Mouse (Mus musculus) testis, postnatal 10 days (tissue): ENCODE data around the gene BC004004.
A peak's percentile ranks its signal among the peaks of the same experiment; 100 is the strongest.
"Not testable (repeated sequence)": the region's sequence is repeated elsewhere in the genome, so short reads cannot be mapped to it uniquely, and the experiment has no call there.

ENCODE experiments used
- DNase-seq: peaks from one replicate; pipeline ENCODE4 v3.0.0; 2021; ENCODE audit warnings: low spot score

Gene BC004004

DNA sequence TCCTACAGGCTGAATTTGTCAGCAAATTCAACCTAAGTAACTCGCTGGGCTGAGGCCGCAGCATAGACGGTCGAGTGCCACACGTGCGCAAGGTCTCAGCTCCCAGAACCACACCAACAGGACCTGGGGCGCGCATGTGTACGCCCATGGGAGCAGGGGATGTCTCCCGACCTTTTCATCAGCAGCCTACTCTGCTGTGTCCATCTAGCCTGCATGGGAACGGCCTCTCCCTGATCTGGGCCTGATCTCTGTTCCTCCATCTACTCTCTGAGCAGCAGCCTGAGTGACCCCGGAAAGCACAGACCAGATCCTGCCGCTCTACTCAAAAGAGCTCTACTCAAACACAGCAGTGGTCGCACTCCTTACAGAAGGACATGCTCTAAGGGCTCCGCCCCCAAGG is 8.1 kb upstream of the BC004004 start:
- no peak for DNase-seq

DNA sequence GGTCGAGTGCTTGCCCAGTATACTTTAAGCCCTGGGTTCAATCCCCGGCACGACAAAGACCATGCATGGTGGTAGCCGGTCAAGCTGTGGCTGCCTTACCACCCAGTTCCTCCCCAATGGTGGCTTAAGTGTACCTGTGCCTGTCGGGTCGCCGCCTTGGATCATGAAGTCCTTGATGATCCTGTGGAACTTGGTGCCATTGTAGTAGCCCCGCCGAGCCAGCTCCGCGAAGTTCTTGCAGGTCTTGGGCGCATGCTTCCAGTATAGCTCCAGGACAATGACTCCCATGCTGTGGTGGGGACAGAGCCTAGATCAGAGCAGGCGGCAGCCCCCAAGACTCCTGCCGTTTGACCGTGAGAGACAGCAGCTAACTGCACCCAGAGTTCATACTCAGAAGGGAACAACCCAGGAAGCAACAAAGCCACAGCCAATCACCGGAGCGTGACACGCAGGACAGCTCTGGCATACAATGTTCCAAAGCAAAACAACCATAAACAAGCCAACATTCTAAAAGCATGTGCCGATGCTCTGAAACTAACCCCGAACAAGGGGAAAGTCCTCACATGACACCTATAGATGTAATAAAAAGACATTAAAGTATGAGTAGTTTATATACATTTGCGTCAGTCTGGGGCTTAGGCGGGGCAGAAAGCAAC is 6.9 kb upstream of the BC004004 start:
- no peak for DNase-seq

DNA sequence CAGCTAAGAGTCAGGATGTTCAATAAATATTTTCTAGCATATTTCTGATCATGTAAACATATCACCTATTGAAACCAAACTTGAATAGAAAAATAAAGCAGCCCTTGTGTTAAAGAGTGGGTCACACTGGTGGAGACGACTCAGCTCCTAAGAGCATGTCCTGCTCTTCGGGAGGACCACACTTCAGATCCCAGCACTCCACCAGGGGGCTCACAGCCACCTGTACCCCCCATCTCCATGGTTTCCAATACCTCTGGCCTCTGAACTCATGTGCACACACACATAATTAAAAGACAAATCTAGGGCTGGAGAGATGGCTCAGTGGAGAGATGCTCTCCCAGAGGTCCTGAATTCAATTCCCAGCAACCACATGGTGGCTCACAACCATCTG is 6.3 kb upstream of the BC004004 start:
- no peak for DNase-seq

DNA sequence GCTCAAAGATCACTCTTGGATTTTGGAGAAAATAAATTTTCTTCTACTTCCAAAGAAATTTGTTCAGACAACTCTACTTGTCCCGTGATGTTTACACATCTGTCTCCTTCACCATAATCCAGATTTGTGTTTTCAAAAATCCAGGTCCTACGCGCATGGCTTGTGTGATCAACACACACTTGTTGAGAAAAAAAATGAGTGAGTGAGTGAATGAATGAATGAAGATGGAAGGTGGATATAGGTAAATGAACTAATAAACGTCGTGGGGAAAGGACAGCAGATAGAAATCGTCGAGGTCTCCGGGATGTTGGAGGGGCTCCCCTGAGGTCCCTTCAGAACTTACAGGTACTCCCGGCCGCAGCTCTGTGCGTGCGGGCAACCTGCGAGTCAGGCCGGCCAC is 5.2 kb upstream of the BC004004 start:
- no peak for DNase-seq

DNA sequence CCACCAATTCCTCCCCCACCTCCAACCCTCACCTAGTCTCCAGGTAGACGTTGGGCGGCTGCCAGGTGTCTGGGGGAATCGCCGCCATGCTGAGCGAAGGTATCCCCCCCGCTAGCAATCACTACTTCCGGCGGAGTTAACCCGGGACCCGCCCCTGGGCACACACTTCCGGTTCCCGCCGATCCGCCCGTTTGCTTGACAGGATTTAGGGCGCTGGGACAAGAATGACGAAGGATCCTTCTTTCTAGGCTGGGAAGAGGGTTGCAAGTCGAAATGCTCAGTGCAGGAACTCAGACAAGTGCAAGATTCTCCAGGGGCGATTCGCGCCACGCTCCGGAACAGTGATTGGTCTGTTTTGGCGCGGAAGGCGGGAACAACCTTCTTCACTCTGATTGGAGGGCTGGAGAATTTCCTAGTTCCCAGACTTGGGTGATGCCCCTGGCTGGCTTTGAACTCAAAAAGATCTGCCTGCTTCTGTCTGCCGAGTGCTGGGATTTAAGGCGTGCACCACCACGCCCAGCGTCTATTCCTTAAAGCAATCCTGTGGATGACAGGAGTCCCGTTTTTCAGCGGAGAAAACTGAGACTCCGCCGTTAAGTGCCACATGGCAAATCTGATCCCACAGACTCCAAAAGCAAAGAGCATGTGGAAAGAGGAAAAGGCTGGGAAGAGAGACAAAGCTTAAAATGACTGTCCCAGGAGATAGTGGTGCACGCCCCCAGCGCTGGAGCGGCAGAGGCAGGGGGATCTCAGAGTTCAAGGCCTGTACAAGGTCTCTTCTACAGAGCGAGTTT is 4.6 kb upstream of the BC004004 start, which contains the start of gene Ppil1:
Gene Ppil1, minus strand, starts transcription at position 347 of the 794 bp plus-strand sequence.
- DNase-seq, result peak; percentile 91

DNA sequence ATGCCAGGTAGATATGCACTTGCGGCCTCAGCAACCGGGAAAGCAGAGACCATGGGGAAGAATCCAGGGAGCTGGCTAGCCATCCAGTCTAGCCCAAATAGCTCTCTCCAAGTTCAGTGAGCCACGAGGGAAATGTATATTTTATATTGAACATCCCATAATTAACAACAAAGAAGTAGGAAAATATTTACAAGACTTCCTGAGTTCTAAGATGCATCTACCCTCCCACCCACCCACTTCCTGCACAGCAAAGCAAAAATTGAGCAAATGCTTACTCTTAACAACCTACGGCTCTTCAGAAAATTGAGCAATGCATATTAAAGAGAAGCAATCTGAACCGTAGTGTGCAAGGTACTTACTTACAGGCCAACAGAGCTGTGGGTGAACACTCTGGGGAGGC is 3.8 kb upstream of the BC004004 start:
- no peak for DNase-seq

DNA sequence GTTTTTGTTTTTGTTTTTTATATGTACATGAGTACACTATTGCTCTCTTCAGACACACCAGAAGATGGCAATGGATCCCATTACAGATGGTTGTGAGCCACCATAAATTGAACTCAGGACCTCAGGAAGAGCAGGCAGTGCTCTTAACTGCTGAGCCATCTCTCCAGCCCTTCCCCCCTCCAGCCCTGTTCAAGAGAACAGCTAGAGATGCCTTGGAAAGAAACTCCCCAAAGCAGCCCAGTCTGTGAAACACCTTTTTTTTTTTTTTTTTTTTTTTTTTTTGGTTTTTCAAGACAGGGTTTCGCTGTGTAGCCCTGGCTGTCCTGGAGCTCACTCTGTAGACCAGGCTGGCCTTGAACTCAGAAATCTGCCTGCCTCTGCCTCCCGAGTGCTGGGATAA is 1.5 kb upstream of the BC004004 start:
- not testable (repeated sequence) for DNase-seq

DNA sequence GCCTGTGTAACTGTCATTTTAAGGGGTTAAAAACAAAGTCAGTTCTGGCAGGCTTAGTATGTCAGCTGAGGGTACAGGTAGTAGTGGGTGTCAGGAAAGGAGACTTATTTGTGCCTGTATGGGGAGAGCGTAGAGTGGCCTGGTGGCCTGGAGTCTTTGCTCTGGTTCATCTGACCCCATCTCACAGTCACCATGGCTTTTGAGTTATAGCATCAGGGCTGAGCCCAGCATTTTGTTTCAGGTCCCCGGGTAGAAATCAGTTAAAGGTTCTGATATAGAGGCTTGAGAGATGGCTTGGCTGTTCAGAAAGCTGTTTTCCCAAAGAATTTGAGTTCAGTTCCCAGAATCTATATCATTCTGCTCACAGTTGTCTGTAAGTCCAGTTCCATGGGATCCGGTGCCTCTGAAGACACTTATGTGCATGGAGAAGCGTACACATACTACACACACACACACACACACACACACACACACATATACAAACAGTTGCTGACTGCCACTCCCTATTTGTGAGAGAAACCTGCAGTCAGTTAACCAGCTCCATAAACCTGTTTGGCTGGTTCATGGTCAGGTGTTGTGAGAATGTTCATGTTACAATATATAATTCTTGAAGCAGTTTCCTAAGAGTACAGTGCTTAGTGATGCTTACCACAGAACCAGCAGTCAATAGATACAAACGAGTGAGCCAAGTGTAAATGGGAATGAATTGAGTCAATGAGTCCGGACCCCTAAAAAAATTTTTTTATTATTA is 482 bp upstream of the BC004004 start:
- DNase-seq, result no peak

DNA sequence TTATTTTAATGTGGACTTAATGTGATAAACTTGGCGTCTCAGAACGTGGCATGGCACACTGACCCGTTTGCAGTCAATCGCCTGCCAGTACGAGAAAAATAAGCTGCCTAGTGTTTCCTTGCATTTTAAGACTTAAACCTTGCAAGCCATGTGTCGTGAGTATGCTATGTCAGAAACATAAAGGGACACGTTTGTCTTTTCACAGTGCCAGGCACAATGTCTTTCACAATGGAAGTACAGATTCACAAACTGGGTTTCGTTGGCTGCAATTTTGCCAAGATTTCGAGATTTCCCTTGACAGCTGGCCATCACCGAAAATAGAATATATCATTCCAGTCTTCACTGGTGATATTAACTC is 740 bp downstream of the BC004004 start:
- no peak for DNase-seq

DNA sequence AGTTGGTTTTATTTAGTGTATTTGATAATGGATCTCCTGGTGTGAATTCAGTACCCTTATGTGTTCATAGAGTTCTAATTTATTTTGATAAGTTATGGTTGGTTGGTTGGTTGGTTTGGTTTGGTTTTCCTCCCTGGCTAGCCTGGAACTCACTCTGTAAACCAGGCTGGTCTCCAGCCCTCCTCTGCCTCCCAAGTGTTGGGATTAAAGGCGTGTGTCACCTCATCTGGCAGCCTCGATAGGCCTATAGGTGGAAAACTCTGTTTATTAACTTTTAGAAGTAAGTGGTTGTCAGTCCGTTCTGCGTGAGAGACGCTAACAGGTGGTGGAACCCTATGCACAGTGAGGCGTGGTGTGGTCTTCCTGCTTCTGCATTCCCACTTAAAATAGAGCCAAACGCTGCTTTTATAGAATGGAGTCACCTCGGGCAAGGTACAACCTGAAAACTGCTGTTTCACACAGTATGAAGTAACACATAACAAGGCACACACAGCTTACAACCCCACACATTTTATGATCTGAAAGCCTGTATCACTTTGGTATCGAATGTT is 1.6 kb downstream of the BC004004 start:
- no peak for DNase-seq

DNA sequence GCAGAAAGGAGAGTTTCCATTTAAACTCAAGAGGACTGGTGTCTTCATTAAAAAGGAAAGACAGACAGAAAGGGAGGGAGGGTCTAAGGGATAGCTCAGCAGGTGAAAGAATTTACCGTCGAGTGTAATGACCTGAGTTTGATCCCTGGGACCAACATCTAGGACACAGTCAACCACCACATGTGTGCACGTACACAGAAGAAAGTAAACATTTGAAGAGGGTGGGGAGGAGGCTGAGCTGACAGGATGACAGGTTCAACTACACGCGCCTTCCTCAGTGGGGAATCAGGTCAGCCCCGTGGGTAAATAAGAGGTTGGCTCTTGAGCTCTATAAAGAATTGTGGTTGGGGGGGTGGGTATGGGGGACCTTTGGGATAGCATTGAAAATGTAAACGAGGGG is 4.6 kb downstream of the BC004004 start:
- no peak for DNase-seq

DNA sequence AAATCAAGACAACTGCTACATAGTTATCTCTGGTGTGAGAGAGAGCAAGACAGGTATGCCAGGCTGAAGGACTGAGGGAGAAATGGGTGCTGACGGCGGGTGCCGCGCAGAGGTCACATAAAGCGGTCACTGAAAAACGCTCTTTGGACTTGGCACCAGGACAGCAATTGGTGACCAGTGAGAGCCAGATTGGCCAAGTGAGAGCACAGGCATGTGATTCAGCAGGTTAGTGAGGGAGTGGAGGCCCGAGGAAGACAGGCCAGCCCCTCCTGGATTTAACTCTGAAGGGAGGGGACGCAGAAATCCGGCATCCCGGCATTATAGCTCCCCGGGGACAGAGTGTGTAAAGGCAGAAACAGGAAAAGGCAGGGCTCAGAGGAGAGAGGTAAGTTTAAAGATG is 5.3 kb downstream of the BC004004 start:
- DNase-seq, result no peak

DNA sequence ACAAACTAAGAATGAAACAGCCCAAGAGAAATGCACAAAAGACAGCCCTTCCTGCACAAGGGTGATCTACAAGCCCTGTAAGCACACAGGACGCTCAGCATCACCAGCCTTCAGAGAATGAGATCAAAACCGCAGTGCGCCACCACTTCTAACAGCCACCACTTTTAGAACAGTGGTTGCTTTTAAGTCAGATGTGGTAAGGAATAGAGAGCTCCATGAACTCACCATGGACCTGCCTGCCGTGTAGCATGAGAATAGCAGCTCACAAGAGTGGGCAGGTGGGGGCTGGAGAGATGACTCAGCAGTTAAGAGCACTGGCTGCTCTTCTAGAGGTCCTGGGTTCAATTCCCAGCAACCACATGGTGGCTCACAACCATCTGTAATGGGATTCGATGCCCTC is 11.8 kb downstream of the BC004004 start:
- DNase-seq, result no peak

DNA sequence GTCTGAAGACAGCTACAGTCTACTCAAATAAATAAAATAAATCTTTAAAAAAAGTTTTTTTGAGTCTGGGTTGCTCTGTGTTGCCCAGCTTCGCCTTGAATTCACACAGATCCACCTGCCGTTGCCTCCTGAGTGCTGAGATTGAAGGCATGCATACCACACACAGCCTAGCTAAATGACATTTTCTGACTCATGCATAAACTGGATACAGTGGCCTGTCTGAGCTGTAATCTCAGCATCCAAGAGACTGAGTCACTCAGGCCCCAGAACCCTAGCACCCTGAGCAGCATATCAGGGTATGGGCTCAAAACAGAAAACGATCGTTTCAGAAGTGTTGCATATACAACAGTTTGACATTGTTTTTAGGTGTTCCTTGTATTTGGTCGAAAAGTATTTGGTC is 13.0 kb downstream of the BC004004 start:
- no peak for DNase-seq

GRCm38 (mm10) chr17:29282216-29282952 is 13.8 kb downstream of the BC004004 start:
- no peak for DNase-seq

- DNase-seq, result no peak
Observed at GRCm38 (mm10) chr17:29291793-29292192, 23.2 kb downstream of the BC004004 start.

GRCm38 (mm10) chr17:29292996-29293395 is 24.4 kb downstream of the BC004004 start:
- no peak for DNase-seq

DNA sequence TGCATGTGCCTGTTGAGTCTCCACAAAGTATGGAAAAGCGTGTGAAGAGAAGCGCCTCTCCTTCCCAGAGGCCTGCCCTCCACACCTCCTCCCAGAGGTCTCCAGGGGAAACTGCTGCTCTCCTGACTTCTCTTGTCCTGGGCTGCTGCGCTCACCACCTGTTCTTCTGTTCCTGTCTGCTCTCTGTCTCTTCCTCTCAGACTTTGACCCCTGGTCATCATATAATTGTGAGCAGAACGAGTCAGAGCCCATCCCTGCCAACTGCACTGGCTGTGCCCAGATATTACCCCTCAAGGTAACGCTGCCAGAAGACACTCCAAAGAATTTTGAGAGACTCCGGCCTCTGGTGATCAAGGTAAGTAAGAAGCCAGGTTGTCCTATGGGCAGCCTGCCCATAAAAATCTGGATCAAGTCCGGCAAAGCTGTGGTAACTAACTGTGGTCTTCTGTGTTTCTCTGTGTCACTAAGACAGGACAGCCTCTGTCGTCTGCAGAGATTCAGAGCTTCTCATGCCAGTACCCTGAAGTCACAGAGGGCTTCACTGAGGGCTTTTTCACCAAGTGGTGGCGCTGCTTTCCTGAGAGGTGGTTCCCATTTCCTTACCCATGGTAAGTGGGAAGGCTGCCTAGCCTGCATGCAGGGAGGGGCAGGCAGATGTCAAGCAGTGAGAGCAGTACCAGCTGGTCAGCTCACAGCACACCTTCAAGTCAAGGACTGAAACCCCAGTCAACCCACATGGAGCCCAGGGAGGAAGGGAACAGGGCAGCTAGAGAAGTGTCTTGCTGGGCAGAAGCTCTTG is 25.4 kb downstream of the BC004004 start:
- no peak for DNase-seq

DNA sequence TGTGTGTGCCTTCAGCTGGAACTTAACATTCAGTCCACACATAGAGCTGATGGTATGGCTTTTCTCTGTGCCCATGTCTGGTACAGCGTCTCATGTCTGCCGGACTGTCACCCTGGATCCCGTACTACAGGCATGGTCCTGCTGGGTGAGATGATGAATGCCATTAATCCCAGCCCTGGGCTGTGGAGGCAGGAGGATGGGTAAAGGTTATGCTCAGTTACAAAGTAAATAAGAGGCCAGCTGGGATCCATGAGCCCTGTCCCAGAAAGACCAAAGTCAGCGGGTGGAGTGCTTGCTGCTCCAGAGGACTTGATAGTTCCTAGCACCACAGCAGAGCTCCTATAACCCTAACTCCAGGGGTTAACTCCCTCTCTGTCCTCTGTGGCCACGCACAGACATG is 27.2 kb downstream of the BC004004 start:
- no peak for DNase-seq

- DNase-seq, result no peak
Observed at GRCm38 (mm10) chr17:29297321-29297720, 28.7 kb downstream of the BC004004 start.

DNA sequence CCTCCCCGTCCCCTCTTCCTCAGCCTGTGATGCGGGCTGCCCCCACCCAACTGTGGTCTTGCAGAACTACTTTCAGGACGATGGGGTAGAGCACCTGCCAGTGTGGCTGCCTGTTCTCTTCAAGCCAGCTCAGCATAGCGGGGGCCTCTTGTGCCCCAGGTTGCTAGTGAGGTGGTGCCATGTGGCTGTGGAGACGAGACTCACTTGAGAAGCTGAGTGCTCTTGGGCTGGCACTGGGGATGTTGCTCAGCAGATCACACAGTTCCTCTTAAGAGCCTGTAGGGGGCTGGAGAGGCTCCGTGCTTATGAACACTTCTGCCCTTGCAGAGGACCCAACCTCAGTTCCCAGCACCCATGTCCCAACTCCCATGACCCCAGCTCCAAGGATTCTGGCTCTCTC is 29.2 kb downstream of the BC004004 start:
- DNase-seq, result no peak
